Comparison of ENCODE assay signal across 23 mouse cellular contexts in the genomic region with DNA sequence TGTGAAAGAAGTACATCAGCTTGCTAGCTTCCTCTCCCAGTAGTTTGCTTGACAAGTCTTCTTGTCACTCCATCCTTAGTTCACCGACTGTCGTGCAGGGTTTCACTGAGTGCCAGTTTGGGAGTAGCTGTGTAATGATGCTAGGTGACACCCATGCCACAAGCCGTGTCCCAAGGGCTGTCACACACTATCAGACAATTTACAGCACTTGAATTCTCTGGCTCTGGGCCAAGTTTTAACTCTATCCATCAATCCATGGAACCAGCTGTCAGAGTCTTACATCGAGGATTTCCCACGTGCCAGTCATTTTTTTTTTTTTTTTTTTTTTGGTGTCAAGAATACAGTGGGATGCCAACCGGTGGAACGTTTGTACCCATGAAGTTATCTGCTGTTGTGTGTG. TPM values are rescaled to one million over a fixed set of nuclear protein-coding genes. Genes with fewer than 3 reads are reported as not detected.
DNase-seq lines count a peak whose midpoint lies in the region; ATAC-seq and TF ChIP-seq lines count a peak whose summit lies in the region.
"Had no signal": no experiment of that assay in that cellular context is flagged by ENCODE, and none has a peak within 500 bp of the region (broad histone marks: within the 10 kb centered on the region; RNA-seq: fewer than 3 reads in every experiment).

No protein-coding gene starts in this region.

- WGBS in forebrain, embryonic 13.5 days, result 76% methylated on average over 7 of the region's 7 CpGs
- 53% methylated on average over 7 of the region's 7 CpGs for WGBS in forebrain, embryonic 15.5 days
- 49% methylated on average over 7 of the region's 7 CpGs for WGBS in lung, embryonic 14.5 days

- no peaks in the 10 kb centered on the region for H3K4me1 ChIP-seq in forebrain, embryonic 13.5 days
- H3K4me1 ChIP-seq in forebrain, embryonic 15.5 days, result no peaks in the 10 kb centered on the region
- H3K4me1 ChIP-seq in lung, embryonic 14.5 days (ENCODE audit: insufficient read depth), result no peaks in the 10 kb centered on the region
- H3K4me1 ChIP-seq: embryonic facial prominence, embryonic 12.5 days; hindbrain, embryonic 12.5 days had no signal

- H3K36me3 ChIP-seq in forebrain, embryonic 13.5 days (ENCODE audit: poor library complexity, severe bottlenecking), result no peaks in the 10 kb centered on the region
- no peaks in the 10 kb centered on the region for H3K36me3 ChIP-seq in forebrain, embryonic 15.5 days
- no peaks in the 10 kb centered on the region for H3K36me3 ChIP-seq in lung, embryonic 14.5 days (ENCODE audit: insufficient read depth)
- H3K36me3 ChIP-seq: embryonic facial prominence, embryonic 12.5 days; heart, embryonic 15.5 days; hindbrain, embryonic 12.5 days had no signal

- DNase-seq in gastrocnemius, adult 18-20 months (ENCODE audit: low spot score), result peak; percentile 39
- DNase-seq in gastrocnemius, postnatal 36 days, result no peak
- DNase-seq in lung, embryonic 14.5 days, result peak; percentile 15
- DNase-seq in lung, adult 18-20 months, result no peak
- peak; percentile 71 for DNase-seq in skeletal muscle tissue, adult 2 months (ENCODE audit: low read depth, low spot score)
- DNase-seq: adrenal gland, postnatal 14 days; cerebellum, adult 18-20 months; cerebellum, adult 9-11 months; embryo, embryonic 11 days; heart, adult 2 months; heart, postnatal 4 days; kidney, adult 11 months; kidney, adult 9 months had no signal

- no peak overlapping the region for H3K4me3 ChIP-seq in forebrain, embryonic 13.5 days
- no peak overlapping the region for H3K4me3 ChIP-seq in forebrain, embryonic 15.5 days
- H3K4me3 ChIP-seq in lung, embryonic 14.5 days (ENCODE audit: low read depth, low read length), result no peak overlapping the region
- H3K4me3 ChIP-seq: embryonic facial prominence, embryonic 12.5 days; heart, adult 2 months; heart, embryonic 15.5 days; hindbrain, embryonic 12.5 days had no signal

- H3K9ac ChIP-seq in forebrain, embryonic 13.5 days, result no peak overlapping the region
- H3K9ac ChIP-seq in forebrain, embryonic 15.5 days (replicated peaks), result no peak overlapping the region
- H3K9ac ChIP-seq in lung, embryonic 14.5 days, result no peak overlapping the region
- H3K9ac ChIP-seq: embryonic facial prominence, embryonic 12.5 days; heart, embryonic 15.5 days; hindbrain, embryonic 12.5 days had no signal

- H3K27ac ChIP-seq in forebrain, embryonic 13.5 days, result no peak overlapping the region
- H3K27ac ChIP-seq in forebrain, embryonic 15.5 days (replicated peaks), result no peak overlapping the region
- no peak overlapping the region for H3K27ac ChIP-seq in lung, embryonic 14.5 days (ENCODE audit: low read depth)
- H3K27ac ChIP-seq: embryonic facial prominence, embryonic 12.5 days; heart, embryonic 15.5 days; hindbrain, embryonic 12.5 days; hindbrain, postnatal 0 days had no signal

- ATAC-seq in forebrain, embryonic 13.5 days, result 0 out of 2 replicates have a peak, but pooled peaks have one; percentile 21
- no peak for ATAC-seq in forebrain, embryonic 15.5 days (replicated peaks)
- ATAC-seq in lung, embryonic 14.5 days (ENCODE audit: insufficient read depth), result no peak
- ATAC-seq: activated CD4-positive, CD25-positive, alpha-beta regulatory T cell, adult 4 months; hindbrain, postnatal 0 days; Patski had no signal

- H3K9me3 ChIP-seq in forebrain, embryonic 13.5 days (replicated peaks), result no peaks in the 10 kb centered on the region
- no peaks in the 10 kb centered on the region for H3K9me3 ChIP-seq in forebrain, embryonic 15.5 days
- H3K9me3 ChIP-seq in lung, embryonic 14.5 days (ENCODE audit: low read depth, low read length), result no peaks in the 10 kb centered on the region
- H3K9me3 ChIP-seq: embryonic facial prominence, embryonic 12.5 days; heart, embryonic 15.5 days; hindbrain, embryonic 12.5 days had no signal

- intact Hi-C loops in gastrocnemius, postnatal 36 days (cut with DNase I), result no loop called here

- H3K4me2 ChIP-seq in forebrain, embryonic 13.5 days, result no peak overlapping the region
- H3K4me2 ChIP-seq in forebrain, embryonic 15.5 days (replicated peaks), result no peak overlapping the region
- H3K4me2 ChIP-seq in lung, embryonic 14.5 days, result no peak overlapping the region
- H3K4me2 ChIP-seq: embryonic facial prominence, embryonic 12.5 days; heart, embryonic 11.5 days; heart, embryonic 15.5 days; hindbrain, embryonic 12.5 days had no signal

- no peak for TF ChIP-seq CTCF in lung, embryonic 14.5 days (IDR thresholded peaks at IDR 0.05; ENCODE audit: low read depth)

- H3K27me3 ChIP-seq in forebrain, embryonic 13.5 days, result no peaks in the 10 kb centered on the region
- H3K27me3 ChIP-seq in forebrain, embryonic 15.5 days, result no peaks in the 10 kb centered on the region
- H3K27me3 ChIP-seq in lung, embryonic 14.5 days (ENCODE audit: insufficient read depth, low read length), result no peaks in the 10 kb centered on the region
- H3K27me3 ChIP-seq: CH12.LX; embryonic facial prominence, embryonic 12.5 days; heart, embryonic 15.5 days; hindbrain, embryonic 12.5 days; Patski had no signal

RNA-seq across cellular contexts. Expression of gene Mitf, which starts 29.3 kb away (rescaled TPM):
- polyA plus RNA-seq in forebrain, embryonic 13.5 days (2015; fragmentation: Nextera tagmentation; extraction: Ambion mirVana), result 1.0 and 1.8 TPM in 2 replicates
- 0.96 and 1.9 TPM in 2 replicates for polyA plus RNA-seq in forebrain, embryonic 15.5 days (2015; fragmentation: Nextera tagmentation; extraction: Ambion mirVana)
- total RNA-seq in gastrocnemius, adult 18-20 months (2021), result 10 to 100 TPM; 15.3 to 19.4 TPM
- total RNA-seq in gastrocnemius, postnatal 36 days (2021), result 10 to 100 TPM; 12.8 to 14.6 TPM
- polyA plus RNA-seq in lung, embryonic 14.5 days (2014; fragmentation: Nextera tagmentation; extraction: Ambion mirVana), result 1.4 and 2.0 TPM in 2 replicates

Comparison
In these comparisons a context has a peak if more than half of its experiments do, and no peak if none do; other contexts are left out.
1. DNase-seq: peak in gastrocnemius, adult 18-20 months (single experiment), lung, embryonic 14.5 days (single experiment) and skeletal muscle tissue, adult 2 months (single experiment); none in gastrocnemius, postnatal 36 days (0 of 2) and lung, adult 18-20 months (0 of 2).